Mouse (Mus musculus) embryonic facial prominence, embryonic 10.5 days (tissue): ENCODE measurements around the gene Treml1. TPM values are rescaled to one million over a fixed set of nuclear protein-coding genes. Genes with fewer than 3 reads are reported as not detected.
"Not testable (repeated sequence)": the region's sequence is repeated elsewhere in the genome, so short reads cannot be mapped to it uniquely, and the experiment has no call there.

ENCODE experiments used
- DNase-seq: peaks from one replicate; pipeline ENCODE4 v3.0.0-alpha.2; 2017; ENCODE audit warnings: low spot score
- H3K27ac ChIP-seq: fragments of 300-500 bp; sonication (generic); replicated peaks from 2 replicates; pipeline ENCODE4 v1.5.1; 2016; ENCODE audit warnings: mild to moderate bottlenecking
- H3K27me3 ChIP-seq: fragments of 300-500 bp; sonication (generic); replicated peaks from 2 replicates; pipeline ENCODE4 v1.6.1; 2016; ENCODE audit warnings: low read depth, mild to moderate bottlenecking; ENCODE audit not compliant: poor library complexity, severe bottlenecking
- H3K36me3 ChIP-seq: fragments of 300-500 bp; sonication (generic); replicated peaks from 2 replicates; pipeline ENCODE4 v1.6.1; 2016; ENCODE audit warnings: mild to moderate bottlenecking, moderate library complexity
- H3K4me1 ChIP-seq: fragments of 300-500 bp; sonication (generic); 2 replicates; pipeline ENCODE4 v1.6.1; 2016
- H3K4me3 ChIP-seq: fragments of 300-500 bp; sonication (generic); 2 replicates; pipeline ENCODE4 v1.5.1; 2016; ENCODE audit warnings: mild to moderate bottlenecking, moderate library complexity
- H3K9me3 ChIP-seq: fragments of 300-500 bp; sonication (generic); 2 replicates; pipeline ENCODE4 v1.6.1; 2016; ENCODE audit warnings: mild to moderate bottlenecking
- WGBS: fragments of 180-500 bp; shearing (Covaris S2); methylation state at CpG from one replicate; pipeline ENCODE4 v1.1.7; 2016; 5-methylcytosine and 5-hydroxymethylcytosine counted together
- polyA plus RNA-seq: library from polyadenylated mRNA; unstranded; fragments of >200 nt; fragmentation: Nextera tagmentation; extraction: Ambion mirVana; gene quantifications from 2 replicates; pipeline ENCODE4 v1.2.1, GENCODE M21; 2016

Treml1 gene
- polyA plus RNA-seq: 1.0 and 2.2 TPM in 2 replicates

- Histone ChIP-seq H3K36me3 (no peaks in the 10 kb centered on the region), H3K4me3 (no peak within 1 kb of the TSS), H3K27me3 (no peaks in the 10 kb centered on the region), H3K9me3 (no peaks in the 10 kb centered on the region), H3K27ac (no peak within 1 kb of the TSS), H3K4me1 (no peaks in the 10 kb centered on the region)
- DNase-seq: no peak
- WGBS: 79% methylated on average over 7 of the region's 7 CpGs
Measured at GRCm38 (mm10) chr17:48359616-48360015, at the start of gene Treml1. TSS of gene Treml1 (plus strand) at chr17:48359916.

GRCm38 (mm10) chr17:48312124-48312523 is 47.6 kb upstream of the Treml1 start:
- H3K36me3 ChIP-seq: no peaks in the 10 kb centered on the region
- H3K27me3 ChIP-seq: no peaks in the 10 kb centered on the region
- WGBS: 83% methylated on average over 2 of the region's 2 CpGs
- H3K4me3 ChIP-seq: no peak overlapping the region
- H3K27ac ChIP-seq: no peak overlapping the region
- H3K9me3 ChIP-seq: no peaks in the 10 kb centered on the region
- DNase-seq: no peak
- H3K4me1 ChIP-seq: no peaks in the 10 kb centered on the region

GRCm38 (mm10) chr17:48315905-48316579 is 43.7 kb upstream of the Treml1 start, which contains the start of gene B430306N03Rik:
TSS of gene B430306N03Rik (plus strand) at chr17:48316141.
- H3K27ac ChIP-seq, H3K9me3 ChIP-seq, H3K36me3 ChIP-seq, DNase-seq, H3K27me3 ChIP-seq, H3K4me3 ChIP-seq, H3K4me1 ChIP-seq: not testable (repeated sequence)
- WGBS: 83% methylated on average over 3 of the region's 3 CpGs

GRCm38 (mm10) chr17:48318686-48319085 is 41.0 kb upstream of the Treml1 start:
- H3K4me1 ChIP-seq: no peaks in the 10 kb centered on the region
- H3K36me3 ChIP-seq: no peaks in the 10 kb centered on the region
- H3K27ac ChIP-seq: no peak overlapping the region
- H3K9me3 ChIP-seq: no peaks in the 10 kb centered on the region
- 93% methylated on average over 1 of the region's 1 CpGs for WGBS
- DNase-seq: no peak
- H3K27me3 ChIP-seq: no peaks in the 10 kb centered on the region
- no peak overlapping the region for H3K4me3 ChIP-seq

- no peaks in the 10 kb centered on the region for H3K9me3 ChIP-seq
- H3K27ac ChIP-seq: no peak overlapping the region
- no peak for DNase-seq
- H3K36me3 ChIP-seq: no peaks in the 10 kb centered on the region
- H3K4me1 ChIP-seq: no peaks in the 10 kb centered on the region
- WGBS: 79% methylated on average over 2 of the region's 2 CpGs
- no peaks in the 10 kb centered on the region for H3K27me3 ChIP-seq
- H3K4me3 ChIP-seq: no peak overlapping the region
Measured at GRCm38 (mm10) chr17:48321279-48321678, 38.4 kb upstream of the Treml1 start.

- no peak for DNase-seq
- H3K9me3 ChIP-seq: no peaks in the 10 kb centered on the region
- no peaks in the 10 kb centered on the region for H3K27me3 ChIP-seq
- WGBS: 73% methylated on average over 3 of the region's 3 CpGs
- no peak overlapping the region for H3K27ac ChIP-seq
- no peaks in the 10 kb centered on the region for H3K36me3 ChIP-seq
- peaks cover 6% of the 10 kb centered on the region for H3K4me1 ChIP-seq
- no peak overlapping the region for H3K4me3 ChIP-seq
Measured at GRCm38 (mm10) chr17:48323236-48323635, 36.5 kb upstream of the Treml1 start.

GRCm38 (mm10) chr17:48324258-48324657 is 35.5 kb upstream of the Treml1 start:
- Histone ChIP-seq H3K4me3 (no peak overlapping the region), H3K27me3 (no peaks in the 10 kb centered on the region), H3K36me3 (no peaks in the 10 kb centered on the region), H3K27ac (no peak overlapping the region), H3K4me1 (peaks cover 6% of the 10 kb centered on the region), H3K9me3 (no peaks in the 10 kb centered on the region)
- WGBS: 92% methylated on average over 5 of the region's 5 CpGs
- no peak for DNase-seq

GRCm38 (mm10) chr17:48325093-48325492 is 34.6 kb upstream of the Treml1 start:
- Histone ChIP-seq H3K4me1 (peaks cover 6% of the 10 kb centered on the region), H3K27me3 (no peaks in the 10 kb centered on the region), H3K36me3 (no peaks in the 10 kb centered on the region), H3K9me3 (no peaks in the 10 kb centered on the region), H3K4me3 (no peak overlapping the region), H3K27ac (no peak overlapping the region)
- DNase-seq: no peak
- WGBS: 93% methylated on average over 6 of the region's 6 CpGs

GRCm38 (mm10) chr17:48325638-48326037 is 34.1 kb upstream of the Treml1 start:
- 92% methylated on average over 11 of the region's 11 CpGs for WGBS
- Histone ChIP-seq H3K9me3 (no peaks in the 10 kb centered on the region), H3K36me3 (no peaks in the 10 kb centered on the region), H3K27ac (no peak overlapping the region), H3K27me3 (no peaks in the 10 kb centered on the region), H3K4me1 (peaks cover 6% of the 10 kb centered on the region), H3K4me3 (no peak overlapping the region)
- DNase-seq: no peak

- no peak overlapping the region for H3K27ac ChIP-seq
- 84% methylated on average over 4 of the region's 4 CpGs for WGBS
- H3K9me3 ChIP-seq: no peaks in the 10 kb centered on the region
- H3K4me3 ChIP-seq: no peak overlapping the region
- no peak for DNase-seq
- peaks cover 6% of the 10 kb centered on the region for H3K4me1 ChIP-seq
- H3K36me3 ChIP-seq: no peaks in the 10 kb centered on the region
- H3K27me3 ChIP-seq: no peaks in the 10 kb centered on the region
Measured at GRCm38 (mm10) chr17:48326656-48327055, 33.1 kb upstream of the Treml1 start.

GRCm38 (mm10) chr17:48332524-48332923 is 27.2 kb upstream of the Treml1 start:
- no peaks in the 10 kb centered on the region for H3K36me3 ChIP-seq
- no peaks in the 10 kb centered on the region for H3K9me3 ChIP-seq
- no peak overlapping the region for H3K4me3 ChIP-seq
- H3K4me1 ChIP-seq: peaks cover 6% of the 10 kb centered on the region
- WGBS: 90% methylated on average over 2 of the region's 2 CpGs
- no peak for DNase-seq
- no peak overlapping the region for H3K27ac ChIP-seq
- H3K27me3 ChIP-seq: no peaks in the 10 kb centered on the region

- H3K4me1 ChIP-seq: no peaks in the 10 kb centered on the region
- WGBS: 89% methylated on average over 4 of the region's 4 CpGs
Measured at GRCm38 (mm10) chr17:48334186-48334585, 25.5 kb upstream of the Treml1 start.

GRCm38 (mm10) chr17:48336857-48337256 is 22.9 kb upstream of the Treml1 start:
- Histone ChIP-seq H3K27ac (no peak overlapping the region), H3K36me3 (no peaks in the 10 kb centered on the region), H3K4me1 (no peaks in the 10 kb centered on the region; the same call in 1 of the 2 replicates), H3K9me3 (no peaks in the 10 kb centered on the region), H3K27me3 (no peaks in the 10 kb centered on the region), H3K4me3 (no peak overlapping the region)
- WGBS: 3% methylated on average over 6 of the region's 6 CpGs
- DNase-seq: peak; percentile 84

More at GRCm38 (mm10) chr17:48334186-48334585, 25.5 kb upstream of the Treml1 start:
- Histone ChIP-seq H3K27me3 (no peaks in the 10 kb centered on the region), H3K27ac (no peak overlapping the region), H3K9me3 (no peaks in the 10 kb centered on the region), H3K36me3 (no peaks in the 10 kb centered on the region), H3K4me3 (no peak overlapping the region)
- DNase-seq: no peak
